Mouse (Mus musculus) kidney, postnatal 25 days (tissue): ENCODE results near the gene Maml3.

Source experiments
- DNase-seq, 2 experiments: peaks; one replicate each; pipeline ENCODE4 v3.0.0; 2021; ENCODE audit warnings: mixed read lengths in 2 of 2

The Maml3 gene

GRCm38 (mm10) chr3:52104636-52105151, at the start of gene Maml3:
Gene Maml3, minus strand, starts transcription at chr3:52105076.
- DNase-seq, result peak; percentile 90 to 97

GRCm38 (mm10) chr3:52151155-52151554, 46.3 kb upstream of the Maml3 start:
- DNase-seq, result no peak

DNA sequence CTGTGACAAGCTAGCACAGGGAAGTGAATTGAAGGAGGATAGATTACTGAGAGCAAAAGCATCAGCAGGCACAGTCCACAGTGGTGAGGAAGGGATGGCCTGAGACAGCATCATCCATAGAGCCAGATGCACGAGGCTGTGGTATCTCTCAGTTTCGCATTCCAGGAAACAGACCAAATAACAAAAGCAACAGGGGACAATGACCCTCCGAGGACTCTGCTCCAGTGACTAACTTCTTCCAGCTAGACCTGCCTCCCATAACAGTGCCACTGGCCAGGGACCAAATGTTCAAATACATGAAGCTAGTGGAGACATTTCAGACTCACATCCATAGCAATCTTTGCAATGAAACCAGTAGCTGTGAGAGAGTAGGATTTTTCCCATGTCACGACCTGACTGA, 43.4 kb upstream of the Maml3 start:
- DNase-seq, result no peak

GRCm38 (mm10) chr3:52144776-52145460, 40.0 kb upstream of the Maml3 start:
- no peak for DNase-seq

DNA sequence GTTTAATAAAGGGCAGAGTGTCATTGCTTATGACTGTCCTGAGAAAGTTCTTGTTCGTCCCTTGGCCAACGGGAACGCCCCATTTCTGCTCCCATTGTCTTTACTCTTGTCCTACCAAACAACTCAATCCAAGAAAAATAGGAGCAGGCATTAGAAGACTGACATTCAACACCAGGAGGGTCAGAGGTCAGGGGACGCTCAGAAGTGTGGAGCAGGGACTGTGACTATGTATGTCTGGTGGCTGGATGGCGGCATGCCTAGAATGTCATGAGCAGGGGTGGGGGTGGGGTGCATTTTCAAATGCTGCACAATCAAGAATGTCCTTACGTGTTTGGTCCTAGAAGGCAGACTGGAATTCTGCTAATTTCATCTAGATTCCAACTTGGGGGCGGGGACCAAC, 38.1 kb upstream of the Maml3 start:
- DNase-seq, result no peak

DNA sequence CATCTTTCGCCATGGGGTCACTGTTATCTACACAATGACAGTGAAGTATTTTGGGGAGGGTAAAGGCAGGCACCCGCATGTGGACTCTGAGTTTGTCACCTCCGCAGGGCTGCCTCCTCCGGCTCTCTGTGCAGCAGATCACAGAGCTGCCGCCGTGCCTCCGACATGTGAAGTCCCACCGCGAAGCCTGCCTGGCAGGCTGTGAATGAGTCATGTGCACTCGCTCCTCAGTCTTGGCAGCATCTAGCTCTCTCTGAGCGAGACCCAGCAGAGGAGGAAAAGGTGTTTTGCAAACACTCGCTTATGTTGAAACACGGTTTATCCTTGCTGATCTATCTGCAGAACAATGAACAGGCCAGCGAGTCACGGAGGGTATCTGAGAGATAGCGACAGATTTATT, 35.3 kb upstream of the Maml3 start:
- no peak for DNase-seq

GRCm38 (mm10) chr3:52125421-52125820, 20.5 kb upstream of the Maml3 start:
- DNase-seq, result no peak

DNA sequence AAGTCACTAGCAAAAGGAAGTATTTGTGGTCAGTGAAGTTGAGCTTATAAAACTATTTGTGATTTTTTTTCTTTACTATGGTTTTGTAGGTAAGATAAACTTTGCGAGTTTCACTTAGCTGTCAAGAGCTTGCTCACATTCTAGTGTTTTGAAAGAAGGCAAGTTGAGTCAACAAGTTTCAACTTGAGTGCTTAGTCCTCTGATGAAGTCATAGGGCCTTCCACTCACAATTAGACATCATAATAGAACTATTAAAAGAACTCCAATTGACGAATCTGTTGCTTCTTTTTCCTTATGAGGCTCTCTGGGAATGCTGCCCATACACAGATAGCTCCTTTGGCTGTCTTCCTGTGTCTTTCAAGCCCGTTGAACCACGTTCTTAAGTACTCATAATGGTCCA, 16.0 kb upstream of the Maml3 start:
- DNase-seq, result no peak

- peak; percentile 54 to 58 for DNase-seq
These were observed 14.3 kb upstream of the Maml3 start for GRCm38 (mm10) chr3:52119216-52119615.

DNA sequence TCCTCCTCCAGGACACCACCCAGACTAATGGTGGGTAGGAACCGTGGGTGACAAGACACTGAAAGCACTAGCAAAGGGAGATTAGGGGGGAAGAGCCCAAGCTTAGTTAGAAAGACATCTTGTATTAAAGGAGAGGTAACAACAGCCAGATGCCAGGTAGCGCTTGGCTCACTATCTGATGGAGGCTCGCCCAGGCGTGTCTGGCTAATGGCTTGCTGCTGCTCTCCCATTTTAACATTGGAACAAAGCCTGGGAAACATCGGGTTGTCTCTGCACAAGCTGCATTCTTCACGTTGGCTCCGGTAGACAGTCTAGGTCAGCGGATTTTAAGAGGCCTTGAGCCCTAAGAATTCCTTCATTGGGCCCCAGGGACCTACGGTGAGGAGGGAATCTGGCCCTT, 10.5 kb upstream of the Maml3 start:
- no peak for DNase-seq

GRCm38 (mm10) chr3:52108027-52108426, 3.2 kb upstream of the Maml3 start:
- DNase-seq, result no peak

DNA sequence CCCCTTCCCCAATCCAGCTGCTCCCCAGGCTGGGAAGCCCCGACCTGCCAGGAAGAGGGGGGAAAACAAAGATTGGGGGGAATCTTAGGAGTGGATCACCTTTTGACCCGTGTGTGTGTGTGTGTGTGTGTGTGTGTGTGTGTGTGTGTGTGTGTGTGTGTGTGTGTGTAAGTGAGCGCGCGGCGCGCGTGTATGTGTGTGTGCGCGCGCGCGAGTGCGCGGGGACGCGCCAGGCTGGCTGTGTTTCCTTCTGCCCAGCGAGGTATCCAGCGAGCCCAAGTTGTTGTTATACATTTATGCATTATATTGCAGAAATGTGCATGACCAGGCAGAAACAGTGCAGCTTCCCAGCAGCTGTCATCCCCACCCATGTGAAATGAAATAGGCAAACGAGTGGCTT, 280 bp upstream of the Maml3 start:
- DNase-seq, result peak in 1 of 2 experiments; percentile 62

- DNase-seq, result no peak
These were observed 668 bp downstream of the Maml3 start for GRCm38 (mm10) chr3:52104208-52104607.

DNA sequence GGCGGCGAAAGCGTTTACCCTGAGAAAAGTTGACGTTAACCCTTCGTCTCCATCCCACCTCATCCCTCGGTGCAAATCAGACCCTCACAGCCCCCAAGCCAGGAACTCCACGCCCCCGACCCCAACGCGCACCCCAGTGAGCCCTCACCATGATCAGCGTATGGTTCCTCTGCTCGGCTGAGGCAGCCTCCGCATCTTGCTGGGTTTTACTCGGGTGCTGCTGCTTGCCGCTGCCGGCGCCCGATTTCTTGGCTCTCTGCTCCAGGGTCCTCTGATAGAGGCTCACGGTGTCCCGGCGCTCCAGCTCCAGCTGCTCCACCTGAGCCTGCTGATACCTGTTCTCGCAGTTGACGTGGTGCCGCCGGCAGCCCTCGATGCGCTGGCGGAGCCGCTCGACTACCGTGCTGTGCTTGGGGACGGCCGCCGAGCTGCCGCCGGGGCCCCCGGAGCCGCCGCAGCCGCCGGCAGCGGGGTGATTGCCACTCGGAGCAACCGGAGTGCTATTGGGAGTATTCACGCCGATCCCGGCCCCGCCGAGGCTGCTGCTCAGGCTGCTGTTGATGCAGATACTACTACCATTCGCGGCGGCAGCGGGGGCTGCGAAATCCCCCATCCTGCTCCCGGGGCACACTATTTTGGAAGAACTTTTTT, 1.2 kb downstream of the Maml3 start:
- DNase-seq, result peak; percentile 60 to 74

- DNase-seq, result peak; percentile 80 to 90
These were observed 2.0 kb downstream of the Maml3 start for GRCm38 (mm10) chr3:52102601-52103530.

DNA sequence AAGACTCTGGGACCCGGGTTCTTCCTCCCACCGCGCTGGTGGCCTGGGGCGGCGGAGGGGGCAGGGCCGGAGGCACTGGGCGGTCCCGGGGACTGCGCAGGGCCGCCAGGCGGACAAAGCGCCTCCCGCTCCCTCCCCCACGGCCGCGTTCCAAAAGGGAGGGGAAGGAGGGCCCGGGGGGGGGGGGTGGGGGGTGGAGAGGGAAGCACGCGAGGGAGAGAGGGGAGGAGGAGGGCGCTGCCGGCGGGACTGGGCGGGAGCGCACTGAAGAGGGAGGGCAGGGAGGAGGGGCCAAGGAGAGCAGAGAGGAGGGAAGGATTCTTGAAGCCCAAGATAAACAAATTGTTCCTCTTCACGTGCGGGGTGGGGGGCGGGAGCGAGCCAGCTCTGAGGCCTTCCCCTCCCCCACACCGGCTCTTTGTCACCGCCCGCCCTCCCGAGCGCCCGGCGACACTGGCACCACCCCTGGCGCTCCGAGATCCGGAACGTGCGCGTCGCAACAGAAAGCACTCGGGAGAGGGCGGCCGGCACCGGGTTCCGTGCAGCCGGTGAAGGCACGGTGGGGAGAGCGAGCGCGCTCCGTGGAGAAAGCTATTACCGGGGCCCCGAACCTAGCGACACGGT, 2.8 kb downstream of the Maml3 start:
- peak; percentile 90 to 97 for DNase-seq

DNA sequence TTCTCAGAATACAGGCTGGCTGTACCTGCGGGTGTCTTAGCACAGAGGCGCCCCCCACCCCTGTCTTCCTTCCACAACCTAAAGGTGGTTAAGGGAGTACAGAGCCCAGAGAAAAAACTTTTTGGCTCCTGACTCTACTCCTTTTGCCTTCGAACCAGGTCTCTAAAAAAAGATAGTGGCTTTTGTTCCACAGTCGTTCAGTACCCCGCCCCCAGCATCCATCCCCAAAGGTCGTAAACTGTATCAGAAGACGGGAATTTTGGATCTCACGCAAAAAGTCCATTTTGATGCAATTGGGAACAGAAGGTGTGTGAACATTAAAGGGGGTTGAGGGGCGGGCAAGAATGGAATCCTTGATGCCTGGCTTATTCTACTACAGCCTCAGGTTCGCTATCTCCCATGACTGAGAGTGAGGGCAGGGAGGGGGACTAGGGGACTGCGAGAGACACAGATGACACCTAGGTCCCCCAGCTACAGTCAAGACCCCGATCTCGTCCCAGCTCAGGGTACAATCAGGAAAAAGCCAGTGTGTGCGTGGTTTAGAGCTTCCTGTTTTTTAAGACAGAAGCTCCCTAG, 3.4 kb downstream of the Maml3 start:
- peak; percentile 25 to 35 for DNase-seq

DNA sequence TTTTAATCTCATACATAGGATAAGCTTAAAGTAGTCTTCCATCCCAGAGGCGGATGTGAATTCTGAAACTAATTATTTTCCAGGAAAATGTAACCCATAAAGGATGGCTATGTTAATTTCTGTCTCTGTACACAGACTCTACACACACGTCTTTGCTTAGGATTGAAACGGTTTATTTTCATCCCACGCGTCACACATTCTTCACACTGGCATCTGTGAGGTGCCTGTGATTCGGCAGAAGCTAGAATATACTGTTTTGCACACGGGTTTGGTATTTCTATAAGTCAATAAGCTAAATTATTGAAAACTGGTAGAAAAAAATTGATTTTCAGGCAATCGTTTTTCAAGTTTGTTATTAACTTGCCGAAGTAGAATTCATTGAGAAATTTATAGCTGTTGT, 4.0 kb downstream of the Maml3 start:
- DNase-seq, result no peak

DNA sequence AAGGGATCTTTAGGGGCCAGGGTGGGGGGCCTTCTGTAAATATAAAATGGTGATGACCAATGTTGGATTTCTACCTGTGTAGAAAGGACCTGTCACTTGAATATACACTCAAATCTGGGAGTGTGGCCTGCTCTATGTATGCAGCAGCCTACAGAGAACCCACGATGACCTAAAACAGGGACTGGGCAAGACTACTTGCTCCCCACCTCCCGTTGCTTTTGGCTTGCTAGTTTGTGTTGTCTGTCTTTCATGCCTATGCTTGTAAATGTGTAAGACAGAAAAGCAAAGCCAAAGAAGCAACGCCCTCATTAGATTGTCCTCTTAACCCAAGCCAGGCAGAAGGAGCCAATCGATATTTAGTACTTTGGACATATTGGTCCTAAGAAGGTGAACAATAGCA, 4.6 kb downstream of the Maml3 start:
- no peak for DNase-seq

DNA sequence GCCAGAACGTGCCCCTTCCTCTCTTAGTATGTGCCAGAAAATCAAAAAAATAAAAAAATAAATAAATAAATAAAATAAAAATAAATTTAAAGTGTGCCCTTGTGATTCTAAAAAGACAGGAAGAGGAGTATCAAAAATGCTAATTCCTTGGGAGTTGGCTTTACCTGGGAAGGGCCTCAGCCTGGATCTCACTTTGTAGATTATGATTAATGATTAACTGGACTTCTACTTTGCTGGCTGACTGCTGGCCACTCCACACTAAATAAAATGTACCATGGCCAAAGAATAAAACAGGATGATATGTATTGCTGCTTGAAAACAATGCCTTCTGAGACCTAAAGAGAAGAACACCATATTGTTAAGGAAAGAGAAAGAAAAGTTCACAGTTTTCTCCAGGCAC, 5.6 kb downstream of the Maml3 start:
- DNase-seq, result no peak

- no peak for DNase-seq
These were observed 13.5 kb downstream of the Maml3 start for GRCm38 (mm10) chr3:52091261-52091797.

- no peak for DNase-seq
These were observed 14.5 kb downstream of the Maml3 start for GRCm38 (mm10) chr3:52090230-52090873.
